Mouse (Mus musculus) heart, adult 2 months (tissue): ENCODE results near the gene Dmpk.

ENCODE experiments used
- EP300 ChIP-seq: fragments of 200-500 bp; IDR thresholded peaks from 2 replicates; pipeline ENCODE4 v1.6.1; 2011; ENCODE audit warnings: low read depth, low read length, control low read depth; ENCODE audit not compliant: insufficient read depth
- POLR2A ChIP-seq: fragments of 200-500 bp; IDR thresholded peaks from 2 replicates; pipeline ENCODE4 v1.6.1; 2011; ENCODE audit warnings: mild to moderate bottlenecking, low read depth, low read length, control low read depth; ENCODE audit not compliant: insufficient read depth

DNA sequence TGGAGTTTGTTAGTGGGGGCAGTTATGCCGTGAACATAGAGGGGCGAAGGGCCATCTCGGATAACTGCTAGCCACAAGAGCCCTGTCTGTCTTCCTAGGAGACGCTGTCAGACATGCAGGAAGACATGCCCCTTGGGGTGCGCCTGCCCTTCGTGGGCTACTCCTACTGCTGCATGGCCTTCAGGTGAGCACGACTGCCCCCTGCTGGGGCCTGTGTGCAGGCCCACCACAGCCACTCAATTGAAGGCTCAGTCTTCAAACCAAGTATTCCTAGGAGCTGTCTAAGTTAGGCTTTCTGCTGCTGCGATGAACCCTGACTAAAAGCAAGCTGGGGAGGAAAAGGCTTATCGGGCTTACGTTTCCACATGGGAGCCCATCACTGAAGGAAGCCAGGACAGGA, 5.2 kb downstream of the Dmpk start:
- no peak for TF ChIP-seq EP300
- TF ChIP-seq POLR2A, result no peak
